Mouse (Mus musculus): Measurements from ENCODE around the gene Sprr2i. TPM values are rescaled to one million over a fixed set of nuclear protein-coding genes. Genes with fewer than 3 reads are reported as not detected.

Gene Sprr2i
- total and polyA plus RNA-seq, 3 experiments, result not detected

DNA sequence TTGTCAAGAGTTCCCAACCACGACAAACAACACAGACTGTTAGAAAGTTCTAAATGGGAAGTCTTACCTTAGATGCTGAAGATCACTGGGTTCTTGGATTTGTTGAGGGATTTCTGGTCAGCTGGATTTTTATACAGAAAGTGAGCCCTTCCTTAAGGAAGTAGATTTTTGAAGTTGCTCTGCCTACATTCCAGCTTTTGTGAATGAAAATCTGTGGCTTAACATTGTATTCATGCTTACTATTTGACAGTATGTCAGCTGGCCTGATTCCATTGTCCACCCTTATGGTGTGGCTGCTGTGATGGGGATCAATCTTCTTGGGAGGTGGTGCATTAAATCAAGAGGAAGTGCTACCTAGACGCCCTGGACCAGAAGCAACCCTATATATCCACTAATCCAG lies 50.8 kb downstream of the Sprr2i start, which contains the start of gene Sprr3:
Sprr3 (minus strand) TSS at position 101 of the 400 bp plus-strand sequence.
- DNase-seq (ENCODE audit: extremely low read depth), result no peak
- no peaks in the 10 kb centered on the region for H3K4me1 ChIP-seq (ENCODE audit: control insufficient read depth in 1 of 2, insufficient read depth in 2 of 2)
- no peak within 1 kb of the TSS for H3K4me2 ChIP-seq (ENCODE audit: insufficient read depth, low read depth, poor library complexity, severe bottlenecking)
- no peaks in the 10 kb centered on the region; the same call in 1 of the 2 replicates for H3K79me2 ChIP-seq (replicated peaks; ENCODE audit: control insufficient read depth, extremely low read depth, insufficient read depth, poor library complexity, severe bottlenecking)
- H3K27me3 ChIP-seq (replicated peaks), result no peaks in the 10 kb centered on the region
- H3K27ac ChIP-seq (ENCODE audit: insufficient read depth, low read depth), result no peak within 1 kb of the TSS
- dilution Hi-C loops (cut with MboI; ENCODE audit: extremely low pct_ligation_motif_present, extremely low pct_unique_long_range_greater_than_20kb, low sequenced_read_pairs) (no loop called here), in situ Hi-C loops (cut with MboI; ENCODE audit: low pct_ligation_motif_present, low pct_unique_long_range_greater_than_20kb, low sequenced_read_pairs) (no loop called here)
- H3K4me3 ChIP-seq (replicated peaks in 1 of 3; ENCODE audit: low read depth in 2 of 3, low read length in 2 of 3, poor library complexity in 1 of 3), result no peak within 1 kb of the TSS
- no peak within 1 kb of the TSS for H3K9ac ChIP-seq (ENCODE audit: insufficient read depth, low read depth)
- no peak for TF ChIP-seq MAFK (IDR thresholded peaks at IDR 0.05; ENCODE audit: insufficient replicate concordance, low read length)
- no peak for TF ChIP-seq ZC3H11A (IDR thresholded peaks at IDR 0.05; ENCODE audit: low read depth, low read length)
- no peak for TF ChIP-seq SIN3A (IDR thresholded peaks at IDR 0.05; ENCODE audit: low read length)
- TF ChIP-seq POLR2A (IDR thresholded peaks at IDR 0.05; ENCODE audit: low read depth, low read length), result no peak
- no peak for TF ChIP-seq ETS1 (conservative IDR thresholded peaks at IDR 0.05; ENCODE audit: low read depth, low read length)
- TF ChIP-seq CHD1 (IDR thresholded peaks at IDR 0.05; ENCODE audit: low read depth, low read length), result no peak
- no peak for TF ChIP-seq CHD2 (IDR thresholded peaks at IDR 0.05; ENCODE audit: low read length)
- no peak for TF ChIP-seq ZNF384 (IDR thresholded peaks at IDR 0.05; ENCODE audit: low read depth, low read length)
- TF ChIP-seq MEF2A (IDR thresholded peaks at IDR 0.05; ENCODE audit: borderline replicate concordance, low read depth, low read length), result no peak
- TF ChIP-seq USF2 (conservative IDR thresholded peaks at IDR 0.05; ENCODE audit: low read depth, low read length), result no peak
- TF ChIP-seq NRF1 (IDR thresholded peaks at IDR 0.05; ENCODE audit: low read depth, low read length), result no peak
- no peak for TF ChIP-seq RAD21 (IDR thresholded peaks at IDR 0.05; ENCODE audit: low read depth, low read length)
- no peak for TF ChIP-seq ZKSCAN1 (IDR thresholded peaks at IDR 0.05; ENCODE audit: borderline replicate concordance, low read depth, low read length)
- no peak for TF ChIP-seq POLR2AphosphoS2 (IDR thresholded peaks at IDR 0.05; ENCODE audit: low read depth, low read length)
- H3K9me3 ChIP-seq (replicated peaks; ENCODE audit: low read length), result peaks cover 33% of the 10 kb centered on the region
- H3K36me3 ChIP-seq (replicated peaks in 1 of 2; ENCODE audit: control insufficient read depth in 1 of 2, insufficient read depth in 1 of 2, low read length in 1 of 2), result no peaks in the 10 kb centered on the region

Other genes starting within 250 kb of the Sprr2i start
Only the 20 nearest of the 22 such genes appear.
- gene Sprr2a1, start 192.2 kb upstream of the Sprr2i start, total RNA-seq (2012; rRNA removed), result not detected in 2 replicates
- gene Sprr2a1, start 192.2 kb upstream of the Sprr2i start, total RNA-seq (2014; rRNA removed), result not detected in 2 replicates
- gene Sprr2a1, start 192.2 kb upstream of the Sprr2i start, polyA plus RNA-seq (2012; ENCODE audit: insufficient read length, low read depth), result not detected in 2 replicates
- not detected in 2 replicates for gene Sprr2a2, start 192.1 kb upstream of the Sprr2i start, total RNA-seq (2012; rRNA removed)
- gene Sprr2a2, start 192.1 kb upstream of the Sprr2i start, total RNA-seq (2014; rRNA removed), result not detected in 2 replicates
- not detected in 2 replicates for gene Sprr2a2, start 192.1 kb upstream of the Sprr2i start, polyA plus RNA-seq (2012; ENCODE audit: insufficient read length, low read depth)
- not detected in 2 replicates for gene Sprr2a3, start 122.6 kb upstream of the Sprr2i start, total RNA-seq (2012; rRNA removed)
- not detected in 2 replicates for gene Sprr2a3, start 122.6 kb upstream of the Sprr2i start, total RNA-seq (2014; rRNA removed)
- gene Sprr2a3, start 122.6 kb upstream of the Sprr2i start, polyA plus RNA-seq (2012; ENCODE audit: insufficient read length, low read depth), result not detected in 2 replicates
- not detected in 2 replicates for gene Sprr2b, start 91.4 kb upstream of the Sprr2i start, total RNA-seq (2012; rRNA removed)
- not detected in 2 replicates for gene Sprr2b, start 91.4 kb upstream of the Sprr2i start, total RNA-seq (2014; rRNA removed)
- not detected in 2 replicates for gene Sprr2b, start 91.4 kb upstream of the Sprr2i start, polyA plus RNA-seq (2012; ENCODE audit: insufficient read length, low read depth)
- gene Sprr2d, start 68.9 kb upstream of the Sprr2i start, total RNA-seq (2012; rRNA removed), result not detected in 2 replicates
- gene Sprr2d, start 68.9 kb upstream of the Sprr2i start, total RNA-seq (2014; rRNA removed), result not detected in 2 replicates
- gene Sprr2d, start 68.9 kb upstream of the Sprr2i start, polyA plus RNA-seq (2012; ENCODE audit: insufficient read length, low read depth), result not detected in 2 replicates
- not detected in 2 replicates for gene Sprr2e, start 55.8 kb upstream of the Sprr2i start, total RNA-seq (2012; rRNA removed)
- gene Sprr2e, start 55.8 kb upstream of the Sprr2i start, total RNA-seq (2014; rRNA removed), result not detected in 2 replicates
- gene Sprr2e, start 55.8 kb upstream of the Sprr2i start, polyA plus RNA-seq (2012; ENCODE audit: insufficient read length, low read depth), result not detected in 2 replicates
- gene Sprr2f, start 42.8 kb upstream of the Sprr2i start, total RNA-seq (2012; rRNA removed), result not detected in 2 replicates
- not detected in 2 replicates for gene Sprr2f, start 42.8 kb upstream of the Sprr2i start, total RNA-seq (2014; rRNA removed)
- gene Sprr2f, start 42.8 kb upstream of the Sprr2i start, polyA plus RNA-seq (2012; ENCODE audit: insufficient read length, low read depth), result not detected in 2 replicates
- not detected in 2 replicates for gene Sprr2h, start 22.3 kb upstream of the Sprr2i start, total RNA-seq (2012; rRNA removed)
- not detected in 2 replicates for gene Sprr2h, start 22.3 kb upstream of the Sprr2i start, total RNA-seq (2014; rRNA removed)
- gene Sprr2h, start 22.3 kb upstream of the Sprr2i start, polyA plus RNA-seq (2012; ENCODE audit: insufficient read length, low read depth), result not detected in 2 replicates
- gene Sprr2j-ps, start 10.1 kb downstream of the Sprr2i start, total RNA-seq (2012; rRNA removed), result not detected in 2 replicates
- gene Sprr2j-ps, start 10.1 kb downstream of the Sprr2i start, total RNA-seq (2014; rRNA removed), result not detected in 2 replicates
- not detected in 2 replicates for gene Sprr2j-ps, start 10.1 kb downstream of the Sprr2i start, polyA plus RNA-seq (2012; ENCODE audit: insufficient read length, low read depth)
- gene Gm9774, start 21.4 kb downstream of the Sprr2i start, total RNA-seq (2012; rRNA removed), result 8.4 and 10.6 TPM in 2 replicates
- 11.9 and 14.0 TPM in 2 replicates for gene Gm9774, start 21.4 kb downstream of the Sprr2i start, total RNA-seq (2014; rRNA removed)
- gene Gm9774, start 21.4 kb downstream of the Sprr2i start, polyA plus RNA-seq (2012; ENCODE audit: insufficient read length, low read depth), result 87.2 and 105 TPM in 2 replicates
- gene Sprr2k, start 24.6 kb downstream of the Sprr2i start, total RNA-seq (2012; rRNA removed), result not detected in 2 replicates
- not detected in 2 replicates for gene Sprr2k, start 24.6 kb downstream of the Sprr2i start, total RNA-seq (2014; rRNA removed)
- not detected in 2 replicates for gene Sprr2k, start 24.6 kb downstream of the Sprr2i start, polyA plus RNA-seq (2012; ENCODE audit: insufficient read length, low read depth)
- not detected in 2 replicates for gene Sprr1b, start 30.8 kb downstream of the Sprr2i start, total RNA-seq (2012; rRNA removed)
- gene Sprr1b, start 30.8 kb downstream of the Sprr2i start, total RNA-seq (2014; rRNA removed), result not detected in 2 replicates
- not detected in 2 replicates for gene Sprr1b, start 30.8 kb downstream of the Sprr2i start, polyA plus RNA-seq (2012; ENCODE audit: insufficient read length, low read depth)
- gene Sprr3, start 50.7 kb downstream of the Sprr2i start, total RNA-seq (2012; rRNA removed), result not detected in 2 replicates
- not detected in 2 replicates for gene Sprr3, start 50.7 kb downstream of the Sprr2i start, total RNA-seq (2014; rRNA removed)
- gene Sprr3, start 50.7 kb downstream of the Sprr2i start, polyA plus RNA-seq (2012; ENCODE audit: insufficient read length, low read depth), result not detected in 2 replicates
- gene Sprr1a, start 77.9 kb downstream of the Sprr2i start, total RNA-seq (2012; rRNA removed), result not detected in 2 replicates
- not detected in 2 replicates for gene Sprr1a, start 77.9 kb downstream of the Sprr2i start, total RNA-seq (2014; rRNA removed)
- gene Sprr1a, start 77.9 kb downstream of the Sprr2i start, polyA plus RNA-seq (2012; ENCODE audit: insufficient read length, low read depth), result not detected in 2 replicates
- gene Sprr4, start 92.5 kb downstream of the Sprr2i start, total RNA-seq (2012; rRNA removed), result not detected in 2 replicates
- not detected in 2 replicates for gene Sprr4, start 92.5 kb downstream of the Sprr2i start, total RNA-seq (2014; rRNA removed)
- gene Sprr4, start 92.5 kb downstream of the Sprr2i start, polyA plus RNA-seq (2012; ENCODE audit: insufficient read length, low read depth), result not detected in 2 replicates
- not detected in 2 replicates for gene 2310046K23Rik, start 126.5 kb downstream of the Sprr2i start, total RNA-seq (2012; rRNA removed)
- not detected in 2 replicates for gene 2310046K23Rik, start 126.5 kb downstream of the Sprr2i start, total RNA-seq (2014; rRNA removed)
- gene 2310046K23Rik, start 126.5 kb downstream of the Sprr2i start, polyA plus RNA-seq (2012; ENCODE audit: insufficient read length, low read depth), result not detected in 2 replicates
- gene Ivl, start 165.7 kb downstream of the Sprr2i start, total RNA-seq (2012; rRNA removed), result 0.04 TPM in 1 of 2 replicates, not detected in the other
- 0.30 and 0.31 TPM in 2 replicates for gene Ivl, start 165.7 kb downstream of the Sprr2i start, total RNA-seq (2014; rRNA removed)
- gene Ivl, start 165.7 kb downstream of the Sprr2i start, polyA plus RNA-seq (2012; ENCODE audit: insufficient read length, low read depth), result 0.38 and 0.44 TPM in 2 replicates
- gene Smcp, start 181.0 kb downstream of the Sprr2i start, total RNA-seq (2012; rRNA removed), result not detected in 2 replicates
- gene Smcp, start 181.0 kb downstream of the Sprr2i start, total RNA-seq (2014; rRNA removed), result not detected in 2 replicates
- not detected in 2 replicates for gene Smcp, start 181.0 kb downstream of the Sprr2i start, polyA plus RNA-seq (2012; ENCODE audit: insufficient read length, low read depth)
- not detected in 2 replicates for gene 2210017I01Rik, start 199.5 kb downstream of the Sprr2i start, total RNA-seq (2012; rRNA removed)
- gene 2210017I01Rik, start 199.5 kb downstream of the Sprr2i start, total RNA-seq (2014; rRNA removed), result not detected in 2 replicates
- not detected in 2 replicates for gene 2210017I01Rik, start 199.5 kb downstream of the Sprr2i start, polyA plus RNA-seq (2012; ENCODE audit: insufficient read length, low read depth)
- gene Lce6a, start 213.7 kb downstream of the Sprr2i start, total RNA-seq (2012; rRNA removed), result not detected in 2 replicates
- not detected in 2 replicates for gene Lce6a, start 213.7 kb downstream of the Sprr2i start, total RNA-seq (2014; rRNA removed)
- gene Lce6a, start 213.7 kb downstream of the Sprr2i start, polyA plus RNA-seq (2012; ENCODE audit: insufficient read length, low read depth), result not detected in 2 replicates